Mouse (Mus musculus) cerebellum, adult 2 months (tissue): ENCODE results near the gene Sapcd1.

Experiments
- CTCF ChIP-seq: fragments of 200-500 bp; IDR thresholded peaks from 2 replicates; pipeline ENCODE4 v1.5.1; 2011; ENCODE audit warnings: low read depth, mild to moderate bottlenecking, control low read depth, low read length, moderate library complexity, borderline replicate concordance; ENCODE audit not compliant: insufficient read depth
- POLR2A ChIP-seq: fragments of 200-500 bp; IDR thresholded peaks from 2 replicates; pipeline ENCODE4 v1.6.1; 2011; ENCODE audit warnings: low read length, control low read depth, borderline replicate concordance; ENCODE audit not compliant: insufficient read depth

GRCm38 (mm10) chr17:35016376-35016775 is 11.4 kb downstream of the Sapcd1 start, which contains the start of gene Vwa7:
- TF ChIP-seq CTCF (no peak), POLR2A (peak; percentile 44; the same call in 1 of the 2 replicates)
